Mouse (Mus musculus): ENCODE measurements around the gene Prx.
A peak's percentile ranks its signal among the peaks of the same experiment; 100 is the strongest.

The Prx gene

DNA sequence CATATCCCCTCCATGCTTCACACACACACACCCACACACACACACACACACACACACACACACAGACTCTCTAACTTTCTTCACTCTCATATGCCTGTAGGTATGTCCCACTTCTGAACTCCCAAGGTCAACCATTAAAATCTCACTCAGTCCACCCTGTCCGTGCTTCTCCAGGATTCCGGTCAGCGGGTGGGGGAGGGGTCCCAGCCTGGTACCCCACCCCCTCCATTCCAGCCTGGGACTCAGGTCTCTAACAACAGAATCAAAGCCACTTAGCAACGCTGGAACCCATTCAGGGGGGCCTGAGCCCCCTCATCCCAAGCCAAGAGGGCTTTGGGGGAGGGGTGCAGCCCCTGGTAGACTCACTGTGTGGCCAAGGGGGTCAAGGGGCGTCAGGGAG lies 23.8 kb downstream of the Prx start, which contains the start of gene Hipk4:
Gene Hipk4, plus strand, starts transcription at position 301 of the 400 bp plus-strand sequence.
- DNase-seq (ENCODE audit: low spot score in 2 of 2) = no peak

DNA sequence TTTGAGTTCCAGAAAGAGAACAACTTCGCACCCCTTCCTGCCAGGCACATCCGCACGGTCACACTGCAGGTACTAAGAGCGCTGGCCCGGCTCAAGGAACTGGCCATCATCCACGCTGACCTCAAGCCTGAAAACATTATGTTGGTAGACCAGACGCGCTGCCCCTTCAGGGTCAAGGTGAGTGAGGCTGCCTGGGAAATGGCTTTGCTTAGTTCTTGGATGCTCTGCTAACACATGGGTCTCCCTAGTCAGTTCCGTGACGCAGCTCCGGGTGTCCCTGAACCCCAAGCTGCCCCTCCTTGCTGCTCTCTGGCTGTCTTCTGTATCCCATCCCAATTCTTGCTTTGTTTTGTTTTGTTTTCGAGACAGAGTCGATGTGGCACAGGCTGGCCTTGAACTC lies 24.7 kb downstream of the Prx start:
- no peak for DNase-seq (ENCODE audit: low spot score in 2 of 2)

DNA sequence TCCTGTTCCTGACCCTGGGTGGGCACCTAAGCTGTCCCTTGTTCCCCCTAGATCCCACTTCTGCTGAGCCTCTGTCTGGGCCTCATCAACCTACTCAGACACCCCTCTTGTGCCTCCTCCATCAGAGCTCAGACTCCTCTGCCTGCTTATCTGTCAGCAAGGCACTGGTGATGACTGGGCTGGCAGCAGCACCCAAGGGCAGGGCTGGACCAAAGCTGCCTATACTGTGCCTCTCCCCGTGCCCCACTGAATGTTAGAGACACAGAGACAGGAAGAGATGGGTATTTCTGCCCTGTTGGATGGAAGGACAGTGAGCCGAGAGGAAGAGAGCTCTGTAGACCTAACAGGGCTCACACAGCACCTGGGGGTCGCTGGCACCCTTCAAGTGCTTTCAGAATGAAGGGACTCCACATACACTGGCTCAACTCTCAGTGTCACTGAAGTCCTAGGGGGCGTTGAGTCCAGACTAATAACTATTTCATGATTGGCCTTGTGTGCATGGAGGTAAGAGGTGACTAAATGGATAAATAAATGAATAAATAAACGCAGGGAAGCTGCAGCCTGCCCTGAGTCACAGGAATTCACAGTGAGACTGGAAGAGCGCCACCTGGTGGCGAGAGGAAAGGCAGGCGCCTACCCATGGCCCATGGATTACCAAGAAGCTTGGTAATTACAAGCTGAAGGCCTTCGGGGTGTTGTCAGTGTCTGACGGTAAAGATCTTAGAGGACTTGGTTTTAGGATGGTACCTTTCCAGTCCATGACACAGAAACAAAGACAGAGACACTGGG lies 27.1 kb downstream of the Prx start:
- DNase-seq (ENCODE audit: low spot score in 2 of 2) = peak; percentile 56 to 73

DNA sequence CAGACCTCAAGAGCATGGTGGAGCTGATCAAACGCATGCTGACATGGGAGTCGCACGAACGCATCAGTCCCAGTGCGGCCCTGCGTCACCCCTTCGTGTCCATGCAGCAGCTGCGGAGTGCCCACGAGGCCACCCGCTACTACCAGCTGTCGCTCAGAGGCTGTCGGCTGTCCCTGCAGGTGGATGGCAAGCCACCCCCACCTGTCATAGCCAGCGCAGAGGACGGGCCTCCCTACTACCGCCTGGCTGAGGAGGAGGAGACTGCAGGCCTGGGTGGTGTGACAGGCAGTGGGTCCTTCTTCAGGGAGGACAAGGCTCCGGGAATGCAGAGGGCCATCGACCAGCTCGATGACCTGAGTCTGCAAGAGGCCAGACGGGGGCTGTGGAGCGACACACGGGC lies 29.9 kb downstream of the Prx start:
- DNase-seq (ENCODE audit: low spot score in 2 of 2) = no peak

DNA sequence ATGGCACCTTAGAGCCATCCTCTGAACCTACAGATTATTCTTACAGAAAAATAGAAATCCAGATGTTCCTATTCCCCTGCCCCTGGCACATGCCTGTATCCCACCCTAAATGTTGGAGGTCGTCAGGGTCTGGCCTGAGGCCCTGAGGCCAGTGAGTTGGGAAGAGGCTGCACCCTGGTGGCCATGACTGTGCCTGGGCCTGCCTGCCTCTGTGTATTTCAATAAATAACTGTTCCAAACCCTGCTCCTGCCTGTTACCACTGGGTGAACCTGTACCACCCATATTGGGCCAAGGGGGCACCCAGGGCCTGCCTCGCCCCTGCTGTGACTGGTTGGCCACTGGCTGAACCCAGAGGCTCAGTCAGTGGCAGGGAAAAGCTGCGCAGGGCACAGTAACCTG lies 31.8 kb downstream of the Prx start:
- no peak for DNase-seq (ENCODE audit: low spot score in 2 of 2)

DNA sequence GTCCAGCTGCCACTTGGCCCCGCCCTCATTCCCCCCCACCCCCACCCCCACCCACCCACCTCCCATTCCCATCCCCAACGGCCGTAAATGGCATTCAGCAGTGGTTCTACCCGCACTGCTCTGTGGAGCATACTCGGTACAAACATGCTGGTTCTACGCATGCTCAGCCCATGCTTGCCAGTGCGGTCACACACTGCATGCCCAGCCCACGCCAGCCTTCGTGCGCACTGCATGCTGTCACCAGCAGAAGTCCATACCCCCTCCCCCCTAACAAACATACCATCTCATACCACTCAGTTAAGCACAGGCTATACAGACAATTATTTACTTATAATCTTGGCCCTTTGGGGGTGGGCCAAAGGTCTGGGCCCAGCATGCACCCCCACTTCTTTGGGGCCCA lies 32.6 kb downstream of the Prx start:
- DNase-seq (ENCODE audit: low spot score in 2 of 2) = no peak

DNA sequence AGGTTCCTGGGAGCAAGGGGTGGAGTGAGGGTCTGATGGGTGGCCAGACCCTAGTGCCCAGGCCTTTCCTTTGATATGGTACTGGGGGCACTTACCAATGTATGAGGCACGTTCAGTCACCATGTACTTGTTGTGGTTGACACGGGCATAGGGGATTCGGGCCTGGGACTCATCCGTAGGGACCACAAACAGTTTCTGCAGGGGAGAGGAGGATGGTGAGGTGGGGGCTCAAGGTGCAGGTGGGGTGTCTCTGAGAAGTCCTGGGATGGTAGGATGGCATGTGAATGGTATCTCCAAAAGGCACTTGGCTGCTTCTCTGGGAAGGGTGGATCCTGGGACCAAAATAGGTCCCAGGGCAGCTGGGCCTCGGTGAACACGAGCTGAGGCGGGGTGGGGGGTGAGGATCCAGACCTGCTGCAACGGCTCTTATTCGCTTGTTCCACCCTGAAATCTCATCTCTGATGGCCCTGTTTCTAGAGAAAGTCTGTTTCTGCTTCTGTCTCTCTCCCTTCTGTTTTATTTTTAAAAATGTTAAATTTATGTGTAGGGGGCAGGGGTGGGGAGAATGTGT lies 33.4 kb downstream of the Prx start:
- no peak for DNase-seq (ENCODE audit: low spot score in 2 of 2)

DNA sequence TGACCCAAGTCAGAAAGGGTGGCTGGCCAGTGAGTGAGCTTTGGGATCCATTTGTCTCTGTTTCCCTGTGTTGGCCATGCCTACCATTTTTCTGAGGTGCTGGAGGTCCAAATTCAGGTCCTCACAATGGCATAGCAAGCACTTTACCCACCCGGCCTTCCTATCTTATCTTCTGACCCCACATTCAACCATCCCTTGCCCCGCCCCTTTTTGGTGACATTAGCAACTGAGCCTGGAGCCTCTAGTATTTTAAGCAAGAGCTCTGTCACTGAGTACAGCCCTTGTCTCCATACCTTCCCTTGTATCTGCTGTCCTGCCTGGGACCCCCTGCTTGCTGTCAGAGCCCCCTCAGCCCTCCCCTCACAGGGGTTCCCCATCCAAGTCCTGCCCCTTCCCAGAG lies 36.3 kb downstream of the Prx start:
- DNase-seq (ENCODE audit: low spot score in 2 of 2) = peak; percentile 30 to 66

DNA sequence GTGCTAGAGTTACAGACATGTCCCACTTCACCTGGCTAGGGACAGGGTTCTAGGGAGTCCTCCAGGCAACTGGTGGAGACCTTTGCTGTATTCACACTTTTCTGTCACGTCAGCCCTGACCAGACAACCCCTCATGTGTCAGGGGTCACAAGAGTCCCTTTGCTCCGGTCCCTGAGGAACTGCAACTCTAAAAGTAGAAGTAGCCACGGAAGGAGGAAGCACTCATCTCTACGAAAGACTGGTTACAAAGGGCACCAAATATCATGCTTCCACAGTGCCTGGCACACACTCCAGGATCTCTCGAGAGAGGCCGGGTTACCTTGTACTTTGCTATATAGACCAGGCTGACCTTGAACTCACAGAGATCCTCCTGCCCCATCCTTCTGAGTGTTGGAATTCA lies 37.5 kb downstream of the Prx start:
- DNase-seq (ENCODE audit: low spot score in 2 of 2) = peak; percentile 16 to 21

DNA sequence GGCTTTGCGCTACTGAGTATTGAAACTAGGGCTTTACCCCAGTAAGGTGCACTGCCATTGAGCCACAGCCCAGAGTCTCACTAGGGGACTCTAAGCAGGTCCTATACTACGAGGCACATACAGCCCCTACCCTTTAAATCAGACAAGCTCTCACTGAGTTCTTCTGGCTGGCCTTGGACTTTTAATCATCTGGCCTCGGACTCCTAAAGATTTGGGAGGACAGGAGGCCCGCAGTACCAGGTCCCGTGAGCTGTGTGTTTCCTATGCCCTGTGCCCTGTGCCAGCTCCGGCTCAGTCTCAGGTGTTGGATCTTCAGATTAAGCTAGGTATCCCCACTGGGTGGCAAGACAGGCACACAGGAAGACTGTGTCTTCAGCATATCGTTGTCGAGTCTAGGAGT lies 38.9 kb downstream of the Prx start:
- no peak for DNase-seq (ENCODE audit: low spot score in 2 of 2)

DNA sequence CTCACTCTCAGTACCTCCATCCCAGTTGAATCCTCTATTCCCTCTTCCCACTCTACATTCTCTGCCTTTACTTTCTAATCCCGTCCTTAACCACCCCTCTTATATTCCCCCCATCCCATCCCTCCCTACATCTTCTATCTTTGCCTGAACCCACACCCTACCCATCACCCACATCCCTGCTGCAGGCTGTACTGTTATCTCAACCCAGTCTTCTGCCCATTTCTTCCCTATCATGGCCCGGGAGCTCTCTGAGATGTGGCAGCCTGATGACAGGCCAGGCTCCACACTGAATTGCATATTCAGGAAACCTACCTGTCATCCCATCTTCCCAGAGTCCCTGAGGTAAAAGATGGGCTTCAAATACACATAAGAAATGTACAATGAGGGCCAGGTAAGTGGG lies 39.7 kb downstream of the Prx start:
- DNase-seq (ENCODE audit: low spot score in 2 of 2) = no peak

DNA sequence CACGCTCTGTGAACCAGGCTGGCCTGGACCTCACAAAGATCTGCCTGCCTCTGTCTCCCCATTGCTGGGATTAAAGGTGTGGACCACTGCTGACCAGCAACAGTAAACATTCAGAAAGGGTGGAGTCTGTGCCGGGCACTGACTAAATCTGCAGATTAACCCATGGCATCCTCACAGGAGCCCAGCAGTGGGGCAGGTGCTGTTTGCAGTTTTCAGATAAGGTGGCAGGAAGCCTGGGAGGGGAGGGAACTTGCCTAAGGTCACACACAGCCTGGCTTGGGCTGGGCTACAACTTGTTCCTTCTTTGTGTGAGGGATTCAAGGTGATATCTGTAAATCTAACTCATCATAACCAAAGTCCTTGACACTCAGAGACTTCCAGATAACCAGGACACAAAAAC lies 41.4 kb downstream of the Prx start:
- DNase-seq (ENCODE audit: low spot score in 2 of 2) = peak; percentile 29 to 52

DNA sequence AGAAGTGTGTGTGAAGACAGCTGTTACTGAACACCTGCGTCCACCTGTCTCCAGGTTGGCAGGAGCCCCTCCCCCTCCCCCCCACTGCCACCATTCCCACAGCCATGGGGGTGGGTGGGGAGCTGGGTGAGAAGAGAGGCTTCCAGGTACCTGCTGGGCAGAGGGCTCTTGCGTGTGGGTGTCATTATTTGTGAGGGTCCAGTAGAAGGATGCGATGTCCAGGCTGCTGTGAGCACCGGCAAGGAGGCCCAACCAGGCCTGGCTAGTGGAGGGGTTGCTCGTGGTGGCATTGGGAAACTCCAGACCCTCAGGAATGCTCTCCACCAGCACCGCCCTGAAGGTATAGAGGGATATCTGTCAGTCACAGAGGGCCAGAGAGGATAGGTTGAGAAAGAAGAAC lies 41.8 kb downstream of the Prx start:
- DNase-seq (ENCODE audit: low spot score in 2 of 2) = no peak

DNA sequence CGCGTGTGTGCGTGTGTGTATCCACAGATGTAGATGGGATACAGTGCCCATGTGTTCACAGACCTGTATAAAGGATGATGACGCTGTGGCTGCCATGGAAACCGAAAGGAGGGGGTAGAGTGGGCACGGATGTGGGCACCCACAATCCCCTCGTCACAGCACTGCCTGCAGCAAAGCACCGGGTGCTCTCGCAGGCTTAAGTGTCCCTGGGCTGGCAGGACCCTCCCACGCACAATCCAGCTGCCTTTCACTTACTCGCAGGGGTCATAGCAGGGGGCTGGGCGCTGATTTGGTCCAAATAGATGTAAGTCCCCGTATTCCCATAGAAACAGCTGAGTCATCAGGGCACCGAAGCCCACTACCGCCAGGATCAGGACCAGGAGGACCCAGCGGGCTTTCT lies 42.3 kb downstream of the Prx start:
- DNase-seq (ENCODE audit: low spot score in 2 of 2) = peak; percentile 80 to 83

DNA sequence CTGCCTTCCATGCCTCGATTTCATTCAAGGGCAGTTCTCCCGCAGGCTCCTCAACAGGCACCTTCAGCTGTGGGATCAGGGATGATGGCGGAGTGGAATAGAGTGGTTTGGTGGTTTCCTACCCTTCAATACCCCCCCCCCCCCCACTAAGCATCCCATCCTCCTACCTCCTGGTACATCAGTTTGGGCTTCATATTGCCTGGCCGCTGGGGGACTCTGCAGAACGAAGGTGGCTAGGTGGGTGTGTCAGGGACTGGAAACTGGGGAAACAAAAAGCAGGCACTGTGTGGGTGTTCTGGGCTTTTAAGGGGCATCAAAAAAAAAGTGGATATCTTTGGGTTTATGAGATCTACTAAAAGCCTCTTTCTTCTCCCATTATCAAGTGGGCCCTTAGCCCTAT lies 42.8 kb downstream of the Prx start:
- no peak for DNase-seq (ENCODE audit: low spot score in 2 of 2)

DNA sequence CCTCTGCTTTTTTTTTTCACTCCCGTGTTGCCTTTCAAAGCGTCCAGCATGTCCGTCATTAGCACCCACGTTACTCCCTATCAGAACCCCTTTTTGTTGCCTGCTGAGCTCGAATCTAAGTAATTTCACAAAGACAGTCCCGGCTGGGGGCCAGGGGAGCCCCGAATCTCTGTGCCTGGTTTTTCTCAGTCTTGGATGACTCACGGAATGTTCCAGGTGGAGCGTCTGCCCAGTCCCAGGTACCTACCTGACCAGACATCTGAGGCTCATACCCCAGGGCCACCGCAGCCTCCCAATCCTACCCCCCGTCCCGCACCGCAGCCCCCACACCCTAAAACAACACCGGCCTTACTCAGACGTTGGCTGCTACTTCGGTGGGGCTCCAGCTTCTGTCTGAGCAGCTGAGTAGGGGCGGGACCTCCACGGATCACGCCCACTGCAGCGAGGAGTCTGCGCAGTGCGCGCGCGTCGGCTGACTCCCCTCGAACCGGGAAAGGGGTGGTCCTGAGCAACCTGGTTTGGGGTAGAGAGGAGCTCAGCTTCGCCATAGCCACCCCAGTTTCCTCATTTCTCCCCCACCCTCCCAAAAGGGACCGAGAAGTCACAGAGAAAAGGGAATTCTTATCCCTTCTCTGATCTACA lies 43.4 kb downstream of the Prx start:
- DNase-seq (ENCODE audit: low spot score in 2 of 2) = peak; percentile 85 to 88

DNA sequence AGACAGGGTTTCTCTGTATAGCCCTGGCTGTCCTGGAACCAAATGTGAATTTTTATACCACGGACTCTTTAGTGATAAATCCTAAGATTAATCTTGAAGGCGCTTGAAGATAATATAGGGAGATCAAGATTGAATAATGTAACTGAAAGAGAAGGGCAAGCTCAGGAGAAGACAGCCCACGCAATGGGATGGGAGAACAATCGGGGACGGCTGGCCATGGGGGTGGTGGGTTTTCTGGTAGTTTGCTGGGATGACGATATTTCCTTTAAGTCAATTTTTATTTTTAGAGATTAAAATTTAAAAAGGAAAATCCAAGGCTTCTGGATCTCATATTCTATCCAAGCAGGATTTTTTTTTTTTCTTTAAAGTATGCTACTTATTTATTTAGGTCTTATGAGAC lies 43.9 kb downstream of the Prx start:
- DNase-seq (ENCODE audit: low spot score in 2 of 2) = no peak

DNA sequence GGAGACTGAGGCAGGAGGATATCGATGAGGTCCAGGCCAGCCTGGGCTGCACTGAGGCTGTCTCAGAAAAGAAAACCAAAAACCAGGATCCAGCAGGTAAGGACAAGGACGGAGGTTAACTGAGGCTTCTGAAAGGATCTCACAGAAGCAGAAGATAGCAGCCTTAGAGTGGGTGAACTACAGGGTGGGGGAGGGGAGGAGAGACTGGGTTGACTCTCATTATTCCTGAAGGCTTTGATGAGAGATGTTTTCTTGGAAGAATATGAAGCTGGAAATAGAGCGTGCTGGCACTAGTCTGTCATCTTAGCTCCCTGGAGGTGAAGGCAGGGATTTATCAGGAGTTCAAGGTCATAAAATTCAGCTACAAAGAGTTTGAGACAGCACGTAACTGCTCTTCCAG lies 44.7 kb downstream of the Prx start:
- no peak for DNase-seq (ENCODE audit: low spot score in 2 of 2)

DNA sequence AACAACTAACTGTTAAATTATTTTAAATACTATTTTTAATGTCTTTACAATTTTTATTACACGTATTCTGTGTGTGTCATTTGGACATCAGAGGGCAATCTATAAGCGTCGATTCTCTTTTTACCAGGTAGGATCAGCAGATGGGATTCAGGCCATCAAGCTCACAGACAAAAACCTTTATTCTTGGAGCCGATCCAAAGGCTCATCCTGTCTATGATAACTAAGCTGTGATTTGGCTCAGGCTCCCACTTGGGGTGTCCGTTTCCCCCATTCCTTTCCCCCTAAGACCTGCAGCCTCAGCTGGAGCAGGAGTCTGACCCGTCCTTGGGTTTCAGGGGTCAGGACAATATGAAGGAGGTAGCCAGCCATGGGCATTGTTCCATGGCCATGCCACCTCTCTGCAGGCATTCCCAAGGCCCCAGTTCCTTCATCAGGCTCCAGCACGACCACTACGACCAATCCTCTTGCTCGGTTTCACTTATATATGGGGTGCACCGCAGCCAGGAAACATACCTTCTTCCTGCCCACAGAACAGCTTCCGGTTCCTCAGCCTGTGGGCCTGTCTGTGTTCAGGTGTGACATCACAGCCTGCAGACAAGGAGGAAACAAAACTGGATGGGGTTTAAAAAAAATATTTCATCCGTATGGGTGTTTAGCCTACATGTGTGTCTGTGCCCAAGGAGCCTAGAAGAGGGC lies 45.7 kb downstream of the Prx start:
- peak; percentile 86 to 88 for DNase-seq (ENCODE audit: low spot score in 2 of 2)

DNA sequence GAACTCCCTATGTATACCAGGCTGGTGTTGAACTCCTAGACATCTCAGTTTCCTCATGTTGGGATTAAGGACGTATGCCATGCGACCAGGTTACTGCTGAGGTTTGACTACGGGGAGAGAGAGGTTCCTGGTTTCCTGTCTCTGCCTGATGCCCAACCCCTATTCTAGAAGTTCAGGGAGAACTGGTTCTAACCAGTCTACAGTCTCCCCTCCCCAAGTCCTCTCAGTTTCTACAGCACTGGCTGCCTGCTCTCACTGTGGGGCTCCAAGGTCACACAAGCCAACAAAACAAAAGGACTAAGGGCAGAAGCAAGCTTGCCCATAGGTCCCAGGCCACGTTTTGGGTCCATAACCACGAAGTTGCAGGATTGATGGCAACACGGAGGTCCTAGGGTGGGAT lies 50.5 kb downstream of the Prx start:
- no peak for DNase-seq (ENCODE audit: low spot score in 2 of 2)

DNA sequence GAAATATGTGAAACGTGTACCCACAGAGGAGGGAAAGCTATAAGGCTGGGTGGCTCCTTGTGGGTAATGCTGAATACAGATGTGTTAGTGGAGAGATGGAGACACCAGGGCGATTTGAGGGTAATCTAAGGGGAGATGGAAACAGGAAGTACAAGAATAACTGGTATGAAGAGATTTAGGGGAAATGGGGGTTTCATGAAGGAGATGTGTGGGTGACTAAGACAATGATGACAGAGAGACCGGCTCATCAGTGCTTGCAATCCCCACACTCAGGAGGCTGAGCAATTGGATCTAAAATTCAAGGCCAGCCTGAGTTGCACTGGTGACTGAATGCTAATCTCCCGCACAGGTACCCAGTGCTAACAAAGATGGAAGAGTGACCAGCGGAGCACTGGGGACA lies 52.9 kb downstream of the Prx start:
- no peak for DNase-seq (ENCODE audit: low spot score in 2 of 2)

DNA sequence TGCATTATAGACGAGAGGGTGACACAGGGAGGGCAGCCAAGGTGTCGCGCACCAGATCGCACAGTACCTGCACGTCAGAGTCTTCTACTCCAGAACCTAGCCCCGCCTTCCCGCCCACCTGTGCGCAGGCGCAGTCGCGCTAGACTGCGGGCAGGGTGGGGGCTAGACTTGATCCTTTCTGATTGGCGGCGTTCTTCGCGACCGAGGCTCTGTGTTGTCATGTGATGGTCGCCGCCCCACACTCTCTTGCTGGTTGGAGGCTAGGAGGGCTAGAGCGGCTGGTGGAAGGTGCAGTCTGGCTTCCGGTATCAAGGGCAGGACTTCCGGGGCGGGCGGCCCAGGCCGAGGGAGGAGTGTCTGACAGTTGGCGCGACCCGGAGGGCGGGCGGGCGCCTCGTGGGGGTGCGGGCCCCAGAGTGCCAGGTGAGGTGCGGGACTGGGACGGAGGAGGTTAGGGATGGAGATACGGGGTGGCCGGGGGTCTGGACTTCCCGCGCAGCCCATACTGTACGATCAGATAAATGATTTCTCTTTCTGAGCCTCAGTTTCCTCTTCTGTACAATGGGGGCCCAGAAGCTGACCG lies 53.9 kb downstream of the Prx start, which contains the start of the genes Pld3 and 2310022A10Rik:
Gene Pld3, minus strand, starts transcription at position 288 of the 583 bp plus-strand sequence.
Gene 2310022A10Rik, plus strand, starts transcription at position 303 of the 583 bp plus-strand sequence.
- DNase-seq (ENCODE audit: low spot score in 2 of 2) = peak; percentile 98
